Mouse (Mus musculus): Measurements from ENCODE around the gene Foxn3.
"Not testable (repeated sequence)": the region's sequence is repeated elsewhere in the genome, so short reads cannot be mapped to it uniquely, and the experiment has no call there.

Foxn3 gene

GRCm38 (mm10) chr12:99220333-99220732 is 343.0 kb downstream of the Foxn3 start:
- DNase-seq (ENCODE audit: low spot score): no peak

- no peak for DNase-seq (ENCODE audit: low spot score)
Measured at GRCm38 (mm10) chr12:99219812-99220211, 343.6 kb downstream of the Foxn3 start.

DNA sequence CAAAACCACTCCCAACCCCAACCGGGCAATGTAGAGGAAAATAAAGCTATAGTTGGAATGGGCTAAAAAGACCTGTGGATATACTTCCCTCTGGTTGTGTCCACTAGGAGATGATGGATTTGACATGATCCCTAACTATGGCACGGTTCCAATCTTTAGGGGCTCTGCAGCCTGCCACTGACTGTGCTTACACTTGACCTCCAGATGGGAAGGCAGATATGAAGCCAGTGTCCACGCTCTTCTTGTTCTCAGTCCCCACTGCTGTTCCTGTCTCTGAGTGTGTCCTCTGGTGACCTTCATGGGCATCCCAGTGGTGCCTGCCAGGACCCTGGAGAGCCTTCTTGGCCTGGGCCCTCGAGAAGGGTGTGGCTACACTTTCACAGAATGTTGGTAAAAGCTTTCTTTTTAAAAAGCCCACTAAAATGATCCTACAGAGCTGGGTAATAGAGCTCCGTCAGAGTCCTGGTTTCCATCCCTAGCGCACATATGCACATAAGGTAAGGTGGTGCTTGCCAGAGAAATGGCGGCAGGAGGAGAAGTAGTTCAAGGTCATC is 346.2 kb downstream of the Foxn3 start:
- DNase-seq (ENCODE audit: low spot score): no peak

- DNase-seq (ENCODE audit: low spot score): no peak
Measured at GRCm38 (mm10) chr12:99216341-99216761, 347.0 kb downstream of the Foxn3 start.

DNA sequence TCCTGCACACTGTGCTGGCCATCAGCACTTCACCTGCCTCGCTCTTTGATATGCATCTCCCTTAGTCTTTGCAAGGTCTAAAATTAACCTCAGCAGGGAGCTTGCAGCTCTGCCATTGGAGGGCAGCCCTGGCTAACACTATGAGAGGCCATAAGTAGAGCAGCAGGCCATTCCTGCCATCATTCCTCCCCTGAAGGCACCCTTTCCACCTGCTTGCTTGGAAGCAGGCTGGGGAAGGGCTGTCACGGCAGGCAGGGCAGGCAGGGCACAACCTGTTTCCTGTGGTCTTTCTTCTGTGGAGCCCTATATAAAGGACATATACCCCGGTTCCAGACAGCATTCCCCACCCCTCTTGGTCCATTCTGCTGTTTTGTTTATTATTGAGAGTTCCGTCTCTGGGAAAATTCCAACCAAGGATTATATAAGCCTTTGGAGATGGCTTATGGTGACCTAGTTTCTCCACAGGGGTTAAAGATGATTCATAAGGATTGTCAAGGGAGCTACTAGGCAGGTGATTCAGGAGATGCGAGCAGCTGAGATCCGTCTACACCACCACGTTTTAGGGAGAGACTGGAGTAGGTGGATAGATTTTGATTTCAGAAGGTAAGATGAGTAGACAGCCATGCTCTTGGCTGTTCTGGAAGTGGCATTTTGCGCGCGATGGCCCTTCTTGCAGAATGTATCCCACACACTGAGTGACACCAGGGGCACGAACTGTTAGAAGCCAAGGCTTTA is 347.7 kb downstream of the Foxn3 start:
- no peak for DNase-seq (ENCODE audit: low spot score)

DNA sequence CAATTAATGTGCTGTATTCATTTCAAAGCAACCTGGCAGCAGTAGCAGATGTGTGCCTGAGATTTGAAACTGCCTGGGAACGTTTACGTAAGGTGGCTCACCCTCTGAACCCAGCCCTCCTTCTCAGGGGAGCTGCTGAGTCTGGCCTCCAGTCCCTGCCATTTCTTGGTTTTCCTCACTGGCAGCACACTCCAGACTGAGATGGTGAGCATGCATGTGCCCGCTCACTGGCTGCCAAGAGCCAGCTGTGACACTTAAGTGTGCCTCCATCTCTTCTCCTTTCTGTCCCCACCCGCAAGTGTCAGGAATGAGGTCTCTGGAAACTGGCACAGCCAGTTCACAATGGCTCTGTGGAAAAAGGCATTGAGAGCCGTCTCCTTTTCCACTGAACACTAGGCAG is 349.3 kb downstream of the Foxn3 start:
- no peak for DNase-seq (ENCODE audit: low spot score)

- DNase-seq (ENCODE audit: low spot score): no peak
Measured at GRCm38 (mm10) chr12:99213218-99213617, 350.2 kb downstream of the Foxn3 start.

- no peak for DNase-seq (ENCODE audit: low spot score)
Measured at GRCm38 (mm10) chr12:99209801-99210200, 353.6 kb downstream of the Foxn3 start.

DNA sequence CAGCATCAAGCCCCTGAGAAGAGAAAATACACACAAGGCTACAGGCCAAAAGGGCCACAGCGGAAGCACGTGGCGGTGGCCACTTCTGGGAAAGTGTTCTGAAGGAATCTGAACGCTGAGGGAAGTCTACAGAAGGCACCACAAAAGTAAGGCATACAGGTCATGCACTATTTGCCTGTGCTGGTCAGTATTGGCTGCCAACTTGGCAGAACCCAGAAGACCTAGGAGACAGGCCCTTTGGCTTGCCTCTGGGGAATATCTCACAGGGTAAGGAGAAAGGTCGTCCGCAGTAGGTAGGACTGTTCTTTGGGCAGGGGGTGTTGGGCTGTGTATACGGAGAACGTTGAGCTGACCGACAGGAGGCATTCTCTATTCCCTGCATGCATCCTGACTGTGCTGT is 355.1 kb downstream of the Foxn3 start:
- DNase-seq (ENCODE audit: low spot score): no peak

- DNase-seq (ENCODE audit: low spot score): no peak
Measured at GRCm38 (mm10) chr12:99207014-99207612, 356.3 kb downstream of the Foxn3 start.

- no peak for DNase-seq (ENCODE audit: low spot score)
Measured at GRCm38 (mm10) chr12:99205734-99206133, 357.6 kb downstream of the Foxn3 start.

DNA sequence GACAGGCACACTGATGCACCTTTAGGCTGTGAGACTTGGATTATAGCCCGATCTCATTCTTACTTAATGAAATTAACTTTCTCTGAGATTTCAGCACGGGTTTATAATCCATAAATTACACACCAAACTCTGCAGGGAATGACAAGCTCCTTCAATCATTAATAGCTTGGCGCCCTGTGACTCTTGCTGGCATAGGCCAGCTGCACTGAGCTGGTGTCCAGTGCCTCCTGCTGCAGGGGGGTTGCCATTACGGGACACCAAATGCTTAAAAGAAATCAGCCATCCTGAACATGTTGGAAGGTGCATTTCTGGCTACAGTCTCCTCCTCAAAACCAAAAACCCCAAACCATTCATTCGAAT is 364.3 kb downstream of the Foxn3 start:
- no peak for DNase-seq (ENCODE audit: low spot score)

DNA sequence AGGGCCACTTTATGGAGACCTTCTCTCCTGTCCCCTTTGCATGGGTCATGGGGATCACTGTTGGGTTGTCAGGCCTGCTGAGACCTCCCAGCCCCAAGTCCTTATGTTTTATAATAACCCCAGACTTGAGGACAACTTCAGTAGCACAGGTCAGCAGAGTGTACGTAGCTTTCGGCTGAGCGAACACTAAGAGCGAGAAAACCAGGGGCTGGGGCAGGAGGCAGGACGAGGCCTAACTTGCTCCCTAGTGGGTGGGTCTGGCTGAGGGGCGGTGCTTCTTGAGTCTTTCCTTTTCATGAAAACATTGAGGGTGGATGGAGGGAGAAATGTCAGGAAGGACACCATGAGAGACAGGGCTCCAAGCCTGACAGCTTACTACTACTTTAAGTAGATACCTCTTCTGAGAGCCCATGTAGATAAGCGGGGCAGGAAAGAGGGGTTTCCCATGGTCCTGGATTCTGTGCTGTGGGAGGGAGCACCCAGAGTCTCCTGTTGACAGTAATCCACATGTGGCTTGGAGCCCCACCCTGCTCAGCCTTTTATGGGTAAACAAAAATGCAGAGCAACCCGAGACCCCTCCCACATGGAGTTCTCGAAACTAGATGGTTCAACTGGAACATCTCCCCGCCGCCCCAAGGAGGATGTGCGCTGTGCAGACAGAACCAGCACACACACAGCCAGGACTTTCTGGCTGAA is 364.8 kb downstream of the Foxn3 start:
- no peak for DNase-seq (ENCODE audit: low spot score)

DNA sequence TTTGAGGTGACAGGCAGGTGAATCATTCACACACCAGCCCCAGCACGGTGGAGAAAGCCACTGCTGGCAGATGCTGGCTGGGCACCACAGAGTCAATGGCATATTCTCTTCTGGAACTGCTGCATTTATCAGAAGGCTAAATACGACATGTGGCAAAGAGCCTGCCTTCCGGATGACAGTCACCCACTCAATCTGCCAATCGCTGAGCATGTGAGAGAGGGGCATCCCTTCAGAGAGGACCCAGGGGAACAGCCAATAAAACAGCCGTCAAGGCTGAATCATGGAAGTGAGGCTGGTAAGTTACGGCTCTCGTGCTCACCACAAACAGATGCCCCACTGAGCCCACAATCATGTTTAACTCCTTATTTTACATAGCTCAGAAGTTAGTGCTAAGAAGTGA is 366.4 kb downstream of the Foxn3 start:
- DNase-seq (ENCODE audit: low spot score): no peak

- no peak for DNase-seq (ENCODE audit: low spot score)
Measured at GRCm38 (mm10) chr12:99195655-99196054, 367.7 kb downstream of the Foxn3 start.

DNA sequence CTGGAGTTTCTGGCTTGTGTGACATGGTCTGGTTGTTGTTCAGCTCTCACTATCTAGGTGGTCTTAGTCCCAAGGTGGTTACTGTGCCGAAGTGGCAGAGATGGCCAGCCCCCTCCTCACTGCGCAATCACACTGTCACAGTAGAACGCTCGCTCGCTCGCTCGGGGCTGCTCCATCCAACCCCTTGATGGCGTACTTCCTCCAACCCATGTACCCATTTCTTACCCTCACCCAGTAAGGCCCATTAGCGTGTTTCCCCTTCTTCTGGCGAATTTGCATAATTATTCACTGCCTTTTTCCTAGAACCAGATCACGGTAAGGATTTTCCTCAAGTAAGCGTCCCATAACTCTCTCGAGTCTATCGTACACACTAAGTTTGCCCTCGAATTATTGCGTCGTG is 369.3 kb downstream of the Foxn3 start:
- not testable (repeated sequence) for DNase-seq (ENCODE audit: low spot score)

DNA sequence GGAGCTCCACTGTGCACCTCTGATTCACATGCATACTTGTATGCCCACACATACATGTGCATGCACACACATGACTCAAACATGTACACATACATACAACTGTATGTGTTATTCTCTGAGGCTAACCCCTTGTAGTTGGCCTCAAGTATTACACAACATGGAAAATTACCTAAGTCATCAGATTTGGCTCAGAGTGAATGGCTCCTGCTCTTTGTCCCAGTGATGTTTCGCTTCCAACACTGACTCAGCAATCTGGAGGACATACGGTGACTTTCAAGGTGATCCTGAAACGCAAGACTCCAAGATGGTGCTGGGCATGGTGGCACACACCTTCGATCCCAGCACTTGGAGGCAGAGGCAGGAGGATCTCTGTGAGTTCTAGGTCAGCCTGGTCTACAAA is 375.7 kb downstream of the Foxn3 start:
- DNase-seq (ENCODE audit: low spot score): no peak

DNA sequence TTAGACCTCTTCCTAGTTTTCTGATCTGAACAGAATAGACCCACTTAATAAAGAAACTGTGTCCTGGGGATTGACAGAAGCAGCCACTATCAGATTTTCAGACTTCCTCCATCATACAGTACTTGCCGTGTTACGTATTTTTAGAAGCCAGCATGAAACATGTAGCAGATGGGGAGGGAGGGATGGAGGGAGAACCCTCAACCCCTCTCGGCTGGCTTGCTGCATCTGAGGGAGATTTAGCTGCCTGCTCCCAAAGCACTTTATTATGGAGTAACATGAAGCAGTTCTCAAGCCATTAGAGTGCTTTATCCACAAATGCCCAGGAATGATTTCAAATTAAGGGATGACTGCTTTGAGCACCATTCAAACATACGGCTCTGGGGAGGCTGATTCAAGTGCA is 377.1 kb downstream of the Foxn3 start:
- DNase-seq (ENCODE audit: low spot score): no peak

- no peak for DNase-seq (ENCODE audit: low spot score)
Measured at GRCm38 (mm10) chr12:99183261-99183792, 380.1 kb downstream of the Foxn3 start.

DNA sequence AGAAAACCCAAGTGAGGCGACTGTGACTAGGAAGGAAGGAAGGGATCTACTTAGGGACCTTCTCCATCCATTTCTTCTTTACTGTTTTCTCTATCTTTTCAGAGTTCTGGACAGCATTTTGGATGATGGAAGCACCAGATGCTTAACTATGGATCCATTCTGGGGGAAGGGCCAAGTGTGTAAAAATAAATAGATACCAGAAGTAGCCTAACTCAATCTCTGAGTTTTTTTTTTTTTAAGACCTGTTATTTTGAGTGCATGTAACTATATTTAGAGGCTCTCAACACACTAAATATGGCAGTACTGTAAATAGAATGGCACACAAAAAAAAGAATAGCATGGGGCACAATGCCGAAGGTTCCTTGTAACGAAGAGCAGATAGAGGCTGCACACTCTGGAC is 381.0 kb downstream of the Foxn3 start:
- DNase-seq (ENCODE audit: low spot score): no peak

DNA sequence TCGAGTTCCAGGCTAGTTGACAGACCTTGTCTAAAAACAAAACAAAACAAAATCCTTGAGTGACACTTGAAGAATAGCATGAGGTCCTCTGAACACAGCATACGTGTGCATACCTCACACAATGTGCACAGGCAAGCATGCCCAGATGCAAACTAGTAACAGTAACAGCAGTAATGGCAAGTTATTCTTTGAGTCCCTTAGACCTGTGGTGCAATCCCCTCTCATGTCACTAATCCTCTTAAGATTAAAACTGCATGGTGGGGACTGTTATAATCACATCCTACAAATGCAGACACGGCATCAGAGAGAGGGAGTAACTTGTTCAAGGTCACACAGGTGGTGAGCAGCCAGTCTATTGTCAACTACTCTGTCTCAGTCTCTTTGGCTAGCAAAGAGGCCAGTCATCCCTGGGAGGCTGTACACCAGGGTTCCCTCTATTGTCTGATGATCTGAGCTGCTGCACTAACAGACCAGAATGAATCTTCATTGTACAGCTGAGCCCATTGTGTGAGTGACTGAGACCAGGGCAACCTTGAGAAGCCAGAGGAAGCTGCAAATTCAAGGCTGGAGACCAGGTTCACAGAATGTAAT is 383.1 kb downstream of the Foxn3 start:
- no peak for DNase-seq (ENCODE audit: low spot score)

DNA sequence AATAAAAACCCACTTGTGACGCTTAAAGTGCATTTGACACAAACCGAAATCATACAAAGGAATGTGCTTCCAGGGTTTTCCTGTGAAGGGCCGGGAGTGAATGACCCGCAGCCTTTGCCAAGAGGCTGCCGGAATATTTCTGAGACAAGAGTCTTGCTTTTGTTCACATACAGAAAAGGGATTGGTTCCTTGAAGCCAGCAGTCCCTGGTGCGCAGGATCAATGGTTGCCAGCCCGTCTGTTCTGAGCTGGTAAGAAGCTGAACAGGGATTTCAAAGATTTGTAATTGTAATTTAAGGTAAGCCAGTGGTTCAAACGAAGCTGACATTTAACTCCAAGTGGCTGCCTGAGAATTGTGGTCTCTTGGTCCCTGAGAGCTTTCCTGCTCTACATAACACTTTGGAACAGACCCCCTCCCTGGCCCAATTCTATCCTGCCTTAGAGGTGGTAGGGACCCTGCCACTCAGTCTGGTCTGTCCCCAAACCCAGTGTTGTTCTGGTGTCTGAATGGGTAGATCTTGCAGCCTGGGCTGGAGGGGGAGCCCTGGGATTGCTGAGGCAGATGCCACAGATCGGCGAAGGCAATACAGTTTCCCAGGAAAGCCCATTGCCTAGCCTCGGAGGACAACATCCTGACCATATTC is 388.3 kb downstream of the Foxn3 start:
- no peak for DNase-seq (ENCODE audit: low spot score)

All from ovary, postnatal 36 days (tissue).